Mouse (Mus musculus) heart, adult 2 months (tissue): Measurements from ENCODE around the gene H2afx. TPM values are rescaled to one million over a fixed set of nuclear protein-coding genes. Genes with fewer than 3 reads are reported as not detected.

ENCODE experiments used
- DNase-seq, 2 experiments: peaks; one replicate each; pipeline ENCODE4 v3.0.0; 2021
- H3K27ac ChIP-seq: fragments of 200-600 bp; 2 replicates; pipeline ENCODE4 v1.8.1; 2022
- H3K27me3 ChIP-seq: fragments of 200-500 bp; 2 replicates; pipeline ENCODE4 v1.6.1; 2012; ENCODE audit warnings: mild to moderate bottlenecking, low read length, inconsistent platforms, mixed read lengths; ENCODE audit not compliant: control insufficient read depth, insufficient read depth
- H3K36me3 ChIP-seq: fragments of 200-500 bp; 2 replicates; pipeline ENCODE4 v1.6.1; 2012; ENCODE audit warnings: low read length, inconsistent platforms; ENCODE audit not compliant: control insufficient read depth, insufficient read depth
- H3K4me1 ChIP-seq: fragments of 200-500 bp; 2 replicates; pipeline ENCODE4 v1.6.1; 2011; ENCODE audit warnings: low read length; ENCODE audit not compliant: control insufficient read depth, insufficient read depth
- H3K4me3 ChIP-seq: fragments of 200-600 bp; 2 replicates; pipeline ENCODE4 v1.8.1; 2022
- H3K79me2 ChIP-seq: fragments of 200-500 bp; replicated peaks from 2 replicates; pipeline ENCODE4 v1.6.1; 2012; ENCODE audit warnings: mild to moderate bottlenecking, inconsistent platforms, low read length, moderate library complexity, mixed read lengths; ENCODE audit not compliant: control insufficient read depth, insufficient read depth
- H3K9ac ChIP-seq: fragments of 200-500 bp; 2 replicates; pipeline ENCODE4 v1.6.1; 2012; ENCODE audit warnings: low read depth, mild to moderate bottlenecking, control low read depth, inconsistent platforms, low read length, mixed read lengths
- CTCF ChIP-seq: fragments of 200-600 bp; IDR thresholded peaks from 2 replicates; pipeline ENCODE4 v1.8.1; 2022; ENCODE audit warnings: antibody characterized with exemption, mild to moderate bottlenecking, moderate library complexity
- EP300 ChIP-seq: fragments of 200-500 bp; IDR thresholded peaks from 2 replicates; pipeline ENCODE4 v1.6.1; 2011; ENCODE audit warnings: low read depth, low read length, control low read depth; ENCODE audit not compliant: insufficient read depth
- POLR2A ChIP-seq: fragments of 200-500 bp; IDR thresholded peaks from 2 replicates; pipeline ENCODE4 v1.6.1; 2011; ENCODE audit warnings: mild to moderate bottlenecking, low read depth, low read length, control low read depth; ENCODE audit not compliant: insufficient read depth
- WGBS: fragments of 180-500 bp; shearing (Covaris S2); methylation state at CpG from one replicate; pipeline ENCODE4 v1.1.7; 2018; 5-methylcytosine and 5-hydroxymethylcytosine counted together
- intact Hi-C: fragments of 180-260 bp; cut with DNase I; formaldehyde crosslinking; loops from one replicate; pipeline ENCODE4 v1.15.1; 2025
- polyA plus RNA-seq: library from polyadenylated mRNA; depleted of rRNA; stranded (reverse); fragments of >200 nt; gene quantifications from 2 replicates; pipeline ENCODE4 v1.2.3, GENCODE M21; 2012
- total RNA-seq, 2 experiments: library from RNA; stranded (reverse); gene quantifications; 2 replicates each; pipeline ENCODE4 v1.2.3; 2021

Gene H2afx
- total and polyA plus RNA-seq, 3 experiments = 12.8 to 14.2 (median 12.8) TPM

DNA sequence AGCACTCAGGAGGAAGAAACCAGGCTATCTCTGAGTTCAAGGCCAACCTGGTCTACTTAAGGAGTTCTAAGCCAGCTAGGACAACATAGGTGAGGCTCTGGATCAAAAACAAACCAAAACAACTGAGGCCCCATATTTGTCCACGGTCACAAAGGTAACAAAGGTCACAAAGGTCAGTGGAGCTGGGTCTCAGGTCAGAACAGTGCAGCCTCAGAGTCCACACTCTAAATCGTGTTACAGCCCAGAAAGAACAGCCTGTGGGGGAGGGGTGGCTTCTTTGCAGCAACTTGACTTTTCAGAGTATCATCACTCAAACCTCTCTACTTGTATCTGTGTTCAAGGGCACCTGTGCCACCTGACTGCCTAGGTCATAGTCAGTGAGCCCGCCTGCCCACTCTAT, 24.7 kb upstream of the H2afx start:
- peaks cover 2% of the 10 kb centered on the region; the same call in 1 of the 2 replicates for H3K4me1 ChIP-seq
- H3K27ac ChIP-seq = no peak overlapping the region
- intact Hi-C loops = loop anchor here (5.0 kb wide), 1 partner anchor 33 kb away; the partner anchor contains the start of gene Hmbs
- no peak overlapping the region for H3K9ac ChIP-seq
- 87% methylated on average over 3 of the region's 3 CpGs for WGBS
- TF ChIP-seq EP300 (no peak), POLR2A (no peak), CTCF (no peak)
- H3K36me3 ChIP-seq = no peaks in the 10 kb centered on the region
- no peak overlapping the region for H3K4me3 ChIP-seq
- no peaks in the 10 kb centered on the region for H3K79me2 ChIP-seq
- no peak for DNase-seq
- H3K27me3 ChIP-seq = no peaks in the 10 kb centered on the region

DNA sequence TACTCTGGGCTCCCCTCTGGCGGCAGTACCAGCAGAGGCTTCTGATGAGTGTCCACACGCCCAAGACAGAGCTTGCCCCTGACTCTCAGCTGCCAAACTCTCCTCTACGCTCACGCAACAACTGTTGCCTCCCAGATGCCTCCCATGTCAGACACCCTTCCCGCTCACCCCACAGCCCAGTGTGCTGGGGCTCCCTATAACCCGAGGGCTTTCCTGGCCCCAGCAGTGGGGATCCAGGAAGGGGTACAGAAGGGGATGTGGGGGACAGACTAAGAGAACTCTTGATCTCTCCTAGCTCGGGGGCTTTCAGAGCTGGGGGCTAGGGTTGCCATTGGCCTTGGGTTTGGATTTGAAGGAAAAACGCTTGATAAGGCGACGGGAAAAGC, 23.8 kb upstream of the H2afx start:
- no peak for DNase-seq

DNA sequence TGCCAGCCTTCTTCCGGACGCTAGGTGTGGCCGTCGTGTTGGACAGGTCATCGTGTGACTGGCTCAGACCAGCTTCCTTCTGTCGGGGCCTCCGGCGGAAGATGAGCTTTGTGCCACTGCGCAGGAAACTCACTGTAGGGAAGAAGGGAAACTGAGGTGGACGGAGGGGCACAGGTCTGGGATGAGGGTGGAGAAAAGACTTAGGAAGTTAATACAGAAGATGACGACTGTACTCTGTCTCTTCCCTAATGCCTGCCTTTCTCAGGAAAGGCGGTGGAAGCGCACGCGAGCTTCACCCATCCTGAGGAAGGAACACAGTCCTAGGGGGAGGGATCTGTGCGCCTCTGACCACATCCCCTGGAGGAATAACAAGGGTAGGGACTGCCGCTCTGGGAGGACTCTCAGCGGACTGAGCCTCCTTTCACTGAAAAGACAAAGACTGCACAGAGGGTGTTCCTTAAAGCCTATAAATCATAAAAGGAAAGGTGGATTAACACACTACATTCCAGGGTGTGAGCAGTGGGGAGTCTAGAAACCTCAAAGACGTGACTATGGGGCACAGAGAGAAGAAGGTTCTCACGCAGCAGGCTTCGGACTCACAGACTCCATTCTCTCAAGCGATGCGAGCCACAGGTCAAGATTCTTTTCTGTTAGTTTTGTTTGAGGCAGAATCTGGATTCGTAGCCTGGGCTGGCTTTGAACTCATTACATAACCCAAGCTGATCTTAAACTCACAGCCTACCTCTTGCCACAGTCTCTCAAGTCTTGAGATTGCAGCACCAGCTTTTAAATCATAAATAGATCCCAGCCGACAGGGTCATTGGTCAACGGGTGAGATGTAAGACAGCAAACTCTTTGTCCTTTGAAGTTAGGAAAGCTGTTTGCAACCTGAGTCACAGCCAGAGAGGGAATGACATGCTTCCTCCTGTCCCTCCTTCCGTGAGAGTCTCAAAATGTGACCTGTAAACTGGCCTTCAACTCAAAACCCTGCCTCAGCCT, 23.1 kb upstream of the H2afx start:
- 35% methylated on average over 27 of the region's 27 CpGs for WGBS
- Histone ChIP-seq H3K9ac (peak overlapping the region; percentile 60), H3K79me2 (no peaks in the 10 kb centered on the region), H3K4me1 (peaks cover 2% of the 10 kb centered on the region; the same call in 1 of the 2 replicates), H3K4me3 (peak overlapping the region; percentile 31), H3K27ac (peak overlapping the region; percentile 93), H3K36me3 (no peaks in the 10 kb centered on the region), H3K27me3 (no peaks in the 10 kb centered on the region)
- DNase-seq = peak; percentile 67 to 75
- TF ChIP-seq POLR2A (peak; percentile 91), CTCF (peak; percentile 33), EP300 (peak; percentile 78; the same call in 1 of the 2 replicates)
- intact Hi-C loops = no loop called here

More for the DNA sequence above, 23.8 kb upstream of the H2afx start:
- H3K4me3 ChIP-seq = peak overlapping the region; percentile 31
- 39% methylated on average over 10 of the region's 10 CpGs for WGBS
- H3K9ac ChIP-seq = peak overlapping the region; percentile 60; the same call in 1 of the 2 replicates
- H3K27ac ChIP-seq = peak overlapping the region; percentile 93
- peaks cover 2% of the 10 kb centered on the region; the same call in 1 of the 2 replicates for H3K4me1 ChIP-seq
- H3K27me3 ChIP-seq = no peaks in the 10 kb centered on the region
- intact Hi-C loops = no loop called here
- H3K79me2 ChIP-seq = no peaks in the 10 kb centered on the region
- H3K36me3 ChIP-seq = no peaks in the 10 kb centered on the region
- TF ChIP-seq POLR2A (no peak), EP300 (no peak), CTCF (no peak; the same call in 1 of the 2 replicates)

DNA sequence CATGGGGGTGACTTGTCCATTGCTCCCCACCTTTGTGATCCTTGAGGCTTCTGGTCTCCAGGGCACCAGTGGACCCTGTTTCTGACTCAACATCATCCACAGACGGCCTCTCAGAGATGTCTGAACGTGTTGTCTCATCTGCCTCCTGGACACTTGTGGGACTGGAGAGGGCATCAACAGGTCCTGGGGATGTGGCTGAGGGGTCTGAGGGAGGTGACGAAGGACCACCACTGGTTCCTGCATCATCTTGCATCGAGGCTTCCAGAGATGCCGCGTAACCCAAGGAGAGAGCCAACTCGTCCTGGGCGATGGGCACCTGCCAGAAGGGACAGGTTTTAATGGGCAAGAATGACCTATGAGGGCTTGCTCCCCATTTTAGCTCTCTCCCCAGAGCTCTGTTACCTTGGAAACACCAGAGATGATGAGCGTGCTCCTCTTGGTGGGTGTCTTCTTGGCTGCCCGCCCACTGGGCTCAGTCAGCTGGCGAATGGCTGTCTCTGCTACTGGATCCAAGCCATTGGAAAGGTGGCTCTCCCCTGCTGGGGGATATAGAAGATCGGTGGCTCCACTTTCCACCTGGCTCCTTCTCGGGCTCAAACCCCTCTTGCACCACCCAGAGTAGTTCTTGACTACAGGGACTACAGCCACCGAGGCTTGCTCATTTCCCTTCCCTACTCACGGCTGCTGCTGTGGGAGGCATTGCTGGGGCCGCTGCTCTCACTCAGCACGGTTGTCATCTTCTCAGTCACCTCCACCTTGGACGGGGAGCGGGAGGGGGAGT, 20.8 kb upstream of the H2afx start:
- Histone ChIP-seq H3K36me3 (no peaks in the 10 kb centered on the region), H3K9ac (no peak overlapping the region), H3K27ac (no peak overlapping the region), H3K4me3 (no peak overlapping the region), H3K27me3 (no peaks in the 10 kb centered on the region), H3K79me2 (no peaks in the 10 kb centered on the region), H3K4me1 (peaks cover 4% of the 10 kb centered on the region)
- intact Hi-C loops = no loop called here
- no peak for TF ChIP-seq CTCF
- TF ChIP-seq POLR2A = no peak
- TF ChIP-seq EP300 = no peak
- no peak for DNase-seq
- 79% methylated on average over 19 of the region's 19 CpGs for WGBS

DNA sequence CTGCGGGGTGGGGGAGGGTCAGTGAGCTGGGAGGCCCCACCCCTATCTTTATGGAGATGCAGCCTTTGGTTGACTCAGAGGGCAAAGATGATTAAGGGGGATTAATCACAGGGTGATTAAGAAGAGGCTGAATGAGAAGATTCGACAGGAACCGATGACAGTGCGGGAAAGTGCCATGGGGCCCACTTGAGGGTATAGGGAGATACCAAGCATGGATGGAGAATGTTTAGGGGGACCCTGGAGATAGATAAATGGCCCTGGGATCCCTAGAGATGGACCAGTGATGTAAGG, 20.3 kb upstream of the H2afx start:
- no peaks in the 10 kb centered on the region for H3K27me3 ChIP-seq
- H3K36me3 ChIP-seq = no peaks in the 10 kb centered on the region
- no peak overlapping the region for H3K4me3 ChIP-seq
- DNase-seq = no peak
- H3K27ac ChIP-seq = no peak overlapping the region
- WGBS = 87% methylated on average over 4 of the region's 4 CpGs
- TF ChIP-seq POLR2A = no peak
- TF ChIP-seq CTCF = no peak
- TF ChIP-seq EP300 = no peak
- H3K9ac ChIP-seq = no peak overlapping the region
- intact Hi-C loops = no loop called here
- no peaks in the 10 kb centered on the region for H3K79me2 ChIP-seq
- peaks cover 6% of the 10 kb centered on the region for H3K4me1 ChIP-seq
